Mouse (Mus musculus) stomach, embryonic 15.5 days (tissue): Measurements from ENCODE around the gene Sval1. TPM values are rescaled to one million over a fixed set of nuclear protein-coding genes. Genes with fewer than 3 reads are reported as not detected.

Source experiments
- ATAC-seq: fragments of 200-750 bp; cut with Nextera tagmentation; 2 replicates; pipeline ENCODE4 v1.8.0; 2017; ENCODE audit warnings: low read depth, moderate number of reproducible peaks, moderate TSS enrichment; ENCODE audit not compliant: insufficient read depth, low FRiP score
- H3K27ac ChIP-seq: fragments of 300-500 bp; sonication (generic); 2 replicates; pipeline ENCODE4 v1.5.1; 2015; ENCODE audit warnings: mild to moderate bottlenecking, inconsistent platforms
- H3K27me3 ChIP-seq: fragments of 300-500 bp; sonication (generic); replicated peaks from 2 replicates; pipeline ENCODE4 v1.6.1; 2015; ENCODE audit warnings: inconsistent platforms
- H3K36me3 ChIP-seq: fragments of 300-500 bp; sonication (generic); 2 replicates; pipeline ENCODE4 v1.6.1; 2015; ENCODE audit warnings: inconsistent platforms
- H3K4me1 ChIP-seq: fragments of 300-500 bp; sonication (generic); 2 replicates; pipeline ENCODE4 v1.6.1; 2015; ENCODE audit warnings: inconsistent platforms
- H3K4me2 ChIP-seq: fragments of 300-500 bp; sonication (generic); 2 replicates; pipeline ENCODE4 v1.6.1; 2015; ENCODE audit warnings: mild to moderate bottlenecking, inconsistent platforms
- H3K4me3 ChIP-seq: fragments of 300-500 bp; sonication (generic); replicated peaks from 2 replicates; pipeline ENCODE4 v1.5.1; 2015; ENCODE audit warnings: inconsistent platforms
- H3K9ac ChIP-seq: fragments of 300-500 bp; sonication (generic); 2 replicates; pipeline ENCODE4 v1.6.1; 2015; ENCODE audit warnings: inconsistent platforms
- H3K9me3 ChIP-seq: fragments of 300-500 bp; sonication (generic); 2 replicates; pipeline ENCODE4 v1.6.1; 2016; ENCODE audit warnings: inconsistent platforms
- WGBS: fragments of 180-500 bp; shearing (Covaris S2); methylation state at CpG from one replicate; pipeline ENCODE4 v1.1.7; 2015; 5-methylcytosine and 5-hydroxymethylcytosine counted together
- polyA plus RNA-seq: library from polyadenylated mRNA; unstranded; fragments of >200 nt; fragmentation: Nextera tagmentation; extraction: Ambion mirVana; gene quantifications from 2 replicates; pipeline ENCODE4 v1.2.1, GENCODE M21; 2015

Gene Sval1
- 0.54 TPM in 1 of 2 replicates, not detected in the other for polyA plus RNA-seq

DNA sequence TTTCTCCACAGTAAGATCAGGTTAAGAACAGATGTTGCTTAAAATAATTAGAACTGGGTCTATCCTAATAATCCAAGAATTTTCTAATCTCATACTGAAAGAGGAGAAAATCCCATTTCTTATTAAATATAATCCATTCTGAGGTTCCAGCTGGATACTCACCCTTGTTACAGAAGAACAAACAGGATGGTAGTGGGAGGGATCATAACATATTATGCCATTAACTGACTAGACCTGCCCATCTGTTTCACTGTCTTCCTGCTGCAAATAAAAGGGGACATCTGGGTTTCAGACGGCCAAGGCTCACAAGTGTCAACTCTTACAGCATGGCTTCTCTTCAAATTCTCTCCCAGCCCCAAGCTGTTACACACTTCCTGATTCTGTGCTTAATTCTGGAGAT, at the start of gene Sval1:
Gene Sval1, plus strand, starts transcription at position 301 of the 400 bp plus-strand sequence.
- Histone ChIP-seq H3K4me3 (no peak within 1 kb of the TSS), H3K27me3 (no peaks in the 10 kb centered on the region), H3K9me3 (no peaks in the 10 kb centered on the region), H3K4me2 (no peak within 1 kb of the TSS), H3K27ac (no peak within 1 kb of the TSS), H3K36me3 (no peaks in the 10 kb centered on the region), H3K4me1 (no peaks in the 10 kb centered on the region), H3K9ac (no peak within 1 kb of the TSS)
- no peak for ATAC-seq
- WGBS: 66% methylated on average over 1 of the region's 1 CpGs

DNA sequence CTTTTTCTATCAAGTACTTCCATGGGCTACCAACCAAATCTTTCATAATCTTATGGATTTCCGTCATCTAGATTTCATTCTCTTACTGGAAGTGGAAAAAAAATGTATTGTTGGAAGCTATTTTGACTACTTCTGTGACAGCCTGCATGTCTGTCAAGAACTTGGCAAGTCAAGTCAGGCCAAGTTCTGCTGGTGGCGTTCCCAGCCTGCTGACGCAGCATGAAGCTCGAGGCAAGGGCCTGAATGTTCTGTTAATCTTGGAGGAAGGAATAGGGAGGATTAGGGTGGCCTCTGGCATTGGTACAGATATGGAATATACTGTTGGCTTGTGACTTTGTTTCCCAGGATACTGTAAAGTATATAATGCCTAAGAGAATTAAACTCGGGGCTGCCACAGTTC, 39.8 kb upstream of the Sval1 start:
- WGBS: 84% methylated on average over 5 of the region's 5 CpGs
- no peaks in the 10 kb centered on the region for H3K36me3 ChIP-seq
- no peaks in the 10 kb centered on the region for H3K9me3 ChIP-seq
- no peak overlapping the region for H3K4me2 ChIP-seq
- no peak overlapping the region for H3K9ac ChIP-seq
- H3K4me1 ChIP-seq: no peaks in the 10 kb centered on the region
- no peak overlapping the region for H3K27ac ChIP-seq
- H3K4me3 ChIP-seq: no peak overlapping the region
- no peak for ATAC-seq
- no peaks in the 10 kb centered on the region for H3K27me3 ChIP-seq

DNA sequence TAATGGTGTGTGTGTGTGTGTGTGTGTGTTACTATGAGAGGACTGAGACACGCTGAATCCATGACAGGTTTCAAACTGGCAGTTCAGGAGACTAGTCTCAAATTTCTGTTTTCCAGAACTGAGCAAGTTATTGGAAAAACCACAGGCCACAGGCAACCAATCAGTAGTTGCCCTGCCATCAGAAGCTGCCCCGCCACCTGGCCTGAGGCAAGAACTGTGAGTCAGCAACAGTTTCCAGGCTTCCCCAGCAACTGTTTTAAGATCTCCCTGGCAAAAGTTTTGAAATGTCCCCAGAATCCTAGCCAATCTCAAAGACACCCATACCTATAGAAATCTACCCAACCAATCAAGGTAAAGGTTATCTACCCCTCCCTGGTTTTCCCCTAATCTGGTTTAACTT, 36.5 kb upstream of the Sval1 start:
- no peak for ATAC-seq
- Histone ChIP-seq H3K9ac (no peak overlapping the region), H3K27ac (no peak overlapping the region), H3K36me3 (no peaks in the 10 kb centered on the region), H3K4me3 (no peak overlapping the region), H3K27me3 (no peaks in the 10 kb centered on the region), H3K4me1 (no peaks in the 10 kb centered on the region), H3K4me2 (no peak overlapping the region), H3K9me3 (no peaks in the 10 kb centered on the region)
- WGBS: 84% methylated on average over 2 of the region's 2 CpGs

DNA sequence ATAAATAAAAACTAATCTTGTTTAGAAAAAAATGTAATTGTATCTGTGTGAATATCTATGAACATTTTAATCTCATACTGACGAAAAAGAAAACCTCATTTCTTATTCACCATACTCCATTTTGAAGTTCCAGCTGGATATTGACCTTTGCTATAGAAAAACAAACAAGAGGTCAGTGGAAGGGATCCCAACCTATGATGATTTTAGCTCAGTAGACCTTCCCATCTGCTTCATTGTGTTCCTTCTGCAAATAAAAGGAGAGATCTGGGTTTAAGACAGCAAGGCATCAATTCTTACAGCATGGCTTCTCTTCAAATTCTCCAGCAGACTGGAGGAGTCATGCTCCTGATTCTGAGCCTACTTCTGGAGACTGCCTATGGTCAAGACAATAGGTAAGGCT, 16.4 kb downstream of the Sval1 start, which contains the start of gene Sval3:
Gene Sval3, plus strand, starts transcription at position 301 of the 400 bp plus-strand sequence.
- 43% methylated on average over 1 of the region's 1 CpGs for WGBS
- Histone ChIP-seq H3K9ac (no peak within 1 kb of the TSS), H3K27ac (no peak within 1 kb of the TSS), H3K4me1 (no peaks in the 10 kb centered on the region), H3K4me2 (no peak within 1 kb of the TSS), H3K27me3 (no peaks in the 10 kb centered on the region), H3K36me3 (no peaks in the 10 kb centered on the region), H3K9me3 (no peaks in the 10 kb centered on the region), H3K4me3 (no peak within 1 kb of the TSS)
- ATAC-seq: no peak

Other genes with a start within 250 kb of the Sval1 start
- gene Kel, start 247.3 kb upstream of the Sval1 start, polyA plus RNA-seq: 9.4 and 21.7 TPM in 2 replicates
- gene Olfr459, start 176.5 kb upstream of the Sval1 start, polyA plus RNA-seq: not detected in 2 replicates
- not detected in 2 replicates for gene Pip, start 104.1 kb upstream of the Sval1 start, polyA plus RNA-seq
- not detected in 2 replicates for gene Sval2, start 98.6 kb upstream of the Sval1 start, polyA plus RNA-seq
- not detected in 2 replicates for gene Sval3, start 16.5 kb downstream of the Sval1 start, polyA plus RNA-seq
- not detected in 2 replicates for gene Sva, start 86.8 kb downstream of the Sval1 start, polyA plus RNA-seq
- not detected in 2 replicates for gene Tas2r139, start 189.3 kb downstream of the Sval1 start, polyA plus RNA-seq